Mouse (Mus musculus): ENCODE measurements at regions not wholly inside any gene's neighbourhood (a gene's known extent, or its start where the extent isn't known, plus 50 kb on each side); places are given as distances from the start of the nearest gene placed in this dataset.

GRCm38 (mm10) chr10:68344211-68344610, 65.7 kb upstream of the Arid5b start:
- TF ChIP-seq CTCF (IDR thresholded peaks at IDR 0.05; ENCODE audit: control insufficient read depth, insufficient read depth, insufficient read length) (no peak), MAX (IDR thresholded peaks at IDR 0.05) (no peak)

Measured in C2C12 (cell line).